Mouse (Mus musculus) brain, embryonic 14.5 days (tissue): ENCODE measurements at regions not wholly inside any gene's neighbourhood (a gene's known extent, or its start where the extent isn't known, plus 50 kb on each side); places are given as distances from the start of the nearest gene placed in this dataset.

Source experiments
- CTCF ChIP-seq: fragments of 200-500 bp; IDR thresholded peaks from 2 replicates; pipeline ENCODE4 v1.5.1; 2012; ENCODE audit warnings: inconsistent platforms, mild to moderate bottlenecking, moderate library complexity, borderline replicate concordance; ENCODE audit not compliant: insufficient read depth, insufficient read length; ENCODE audit errors: extremely low read depth
- POLR2A ChIP-seq: fragments of 200-500 bp; IDR thresholded peaks from 2 replicates; pipeline ENCODE4 v1.6.1; 2012; ENCODE audit warnings: mild to moderate bottlenecking, inconsistent platforms, borderline replicate concordance; ENCODE audit not compliant: poor library complexity, insufficient read depth, insufficient read length, severe bottlenecking; ENCODE audit errors: extremely low read depth

- no peak for TF ChIP-seq CTCF
- TF ChIP-seq POLR2A, result no peak
These were observed 105.0 kb upstream of the Intu start for GRCm38 (mm10) chr3:40426070-40426469.
